Mouse (Mus musculus) spleen, embryonic (tissue): ENCODE measurements around the gene Abhd16a.

Experiments
- CTCF ChIA-PET: fragments of 350-600 bp; sonication (Branson Sonifier 250); formaldehyde crosslinking; loops from one replicate; lab custom pipeline; 2022; lab: Charles Lee

Gene Abhd16a

GRCm38 (mm10) chr17:35082841-35083576, 6.1 kb upstream of the Abhd16a start:
- CTCF ChIA-PET, result no interaction called here

- CTCF ChIA-PET, result interaction anchor here (0.7 kb wide), 1 partner anchor 102 kb away, joined by 10 read pairs; the partner anchor contains the start of gene Lsm2
Measured at GRCm38 (mm10) chr17:35083929-35084497, 5.0 kb upstream of the Abhd16a start.

- CTCF ChIA-PET, result interaction anchor here (0.6 kb wide), 1 partner anchor 960 kb away, joined by 3 read pairs; no protein-coding TSS in a partner anchor
Measured at GRCm38 (mm10) chr17:35085208-35085865, 3.7 kb upstream of the Abhd16a start, which contains the start of gene Ly6g6f. Gene Ly6g6f, minus strand, starts transcription at chr17:35085610.

GRCm38 (mm10) chr17:35088151-35088550, 912 bp upstream of the Abhd16a start:
- CTCF ChIA-PET, result interaction anchor here (0.7 kb wide), 1 partner anchor 82 kb away, joined by 4 read pairs; no protein-coding TSS in a partner anchor

- CTCF ChIA-PET, result interaction anchor here (0.6 kb wide), 1 partner anchor 41 kb away, joined by 3 read pairs; the partner anchor contains the start of gene Clic1
Measured at GRCm38 (mm10) chr17:35090166-35090932, 1.3 kb downstream of the Abhd16a start.

- CTCF ChIA-PET, result no interaction called here
Measured at GRCm38 (mm10) chr17:35092403-35093198, 3.5 kb downstream of the Abhd16a start.

GRCm38 (mm10) chr17:35094475-35095365, 5.7 kb downstream of the Abhd16a start:
- CTCF ChIA-PET, result interaction anchor here (0.6 to 0.7 kb wide), 3 partner anchors 34 to 483 kb away, joined by 4 to 11 read pairs (median 6); no protein-coding TSS in a partner anchor

GRCm38 (mm10) chr17:35096597-35096996, 7.5 kb downstream of the Abhd16a start:
- CTCF ChIA-PET, result no interaction called here

GRCm38 (mm10) chr17:35097164-35097655, 8.1 kb downstream of the Abhd16a start:
- CTCF ChIA-PET, result no interaction called here

GRCm38 (mm10) chr17:35100196-35100765, 11.2 kb downstream of the Abhd16a start:
- CTCF ChIA-PET, result no interaction called here

- CTCF ChIA-PET, result interaction anchor here (0.5 to 1.0 kb wide), 2 partner anchors 36 to 100 kb away, joined by 3 to 5 read pairs; no protein-coding TSS in a partner anchor
Measured at GRCm38 (mm10) chr17:35101161-35101560, 12.1 kb downstream of the Abhd16a start.

- CTCF ChIA-PET, result no interaction called here
Measured at GRCm38 (mm10) chr17:35102299-35102698, 13.2 kb downstream of the Abhd16a start.

- CTCF ChIA-PET, result no interaction called here
Measured at GRCm38 (mm10) chr17:35103221-35103690, 14.2 kb downstream of the Abhd16a start.

GRCm38 (mm10) chr17:35104079-35104478, 15.0 kb downstream of the Abhd16a start:
- CTCF ChIA-PET, result no interaction called here

- CTCF ChIA-PET, result no interaction called here
Measured at GRCm38 (mm10) chr17:35104754-35105153, 15.7 kb downstream of the Abhd16a start.

- CTCF ChIA-PET, result no interaction called here
Measured at GRCm38 (mm10) chr17:35105740-35106389, 16.8 kb downstream of the Abhd16a start.

GRCm38 (mm10) chr17:35106522-35106921, 17.5 kb downstream of the Abhd16a start:
- CTCF ChIA-PET, result interaction anchor here (0.5 to 0.6 kb wide), 2 partner anchors 35 to 57 kb away, joined by 3 read pairs; no protein-coding TSS in a partner anchor

- CTCF ChIA-PET, result interaction anchor here (1.0 kb wide), 1 partner anchor 19 kb away, joined by 3 read pairs; no protein-coding TSS in a partner anchor
Measured at GRCm38 (mm10) chr17:35108097-35108496, 19.0 kb downstream of the Abhd16a start, which contains the start of gene Ly6g5c. Gene Ly6g5c, plus strand, starts transcription at chr17:35108279.
